9 mouse cellular contexts compared by ENCODE assay signal in genomic region chr6:89042478-89043239, GRCm38 (mm10).
A peak's percentile ranks its signal among the peaks of the same experiment; 100 is the strongest.
DNase-seq lines count a peak whose midpoint lies in the region; ATAC-seq lines count a peak whose summit lies in the region.
"Had no signal": no experiment of that assay in that cellular context is flagged by ENCODE, and none has a peak within 500 bp of the region (broad histone marks: within the 10 kb centered on the region; RNA-seq: fewer than 3 reads in every experiment).

No protein-coding gene starts in this region.

- peak; percentile 8 for DNase-seq in cerebellum, adult 9-11 months
- no peak for DNase-seq in cerebellum, adult 18-20 months
- DNase-seq in right cerebral cortex, adult 18-20 months, result peak; percentile 71
- no peak for DNase-seq in right cerebral cortex, postnatal 4 days
- peak; percentile 70 for DNase-seq in thymus, postnatal 4 days
- DNase-seq in urinary bladder, adult 2 months (ENCODE audit: low spot score), result no peak
- no peak for DNase-seq in adrenal gland, postnatal 36 days
- DNase-seq: cerebellum, adult 8-10 months had no signal

- peak; percentile 56; the same call in 1 of the 2 replicates for ATAC-seq in monocyte, adult 5-6 weeks (replicated peaks; ENCODE audit: insufficient number of reproducible peaks, low FRiP score, low TSS enrichment, poor library complexity, severe bottlenecking)

Comparison
In these comparisons a context has a peak if more than half of its experiments do, and no peak if none do; other contexts are left out.
1. DNase-seq: peak in cerebellum, adult 9-11 months (single experiment), right cerebral cortex, adult 18-20 months (single experiment) and thymus, postnatal 4 days (single experiment); none in cerebellum, adult 18-20 months (0 of 2), right cerebral cortex, postnatal 4 days (single experiment), urinary bladder, adult 2 months (single experiment) and adrenal gland, postnatal 36 days (0 of 2).